ENCODE assay signal across 8 mouse cellular contexts in genomic region chr9:96436901-96437804, GRCm38 (mm10). TPM values are rescaled to one million over a fixed set of nuclear protein-coding genes. Genes with fewer than 3 reads are reported as not detected.
DNase-seq lines count a peak whose midpoint lies in the region; ATAC-seq and TF ChIP-seq lines count a peak whose summit lies in the region.

No protein-coding gene starts in this region.

- H3K36me3 ChIP-seq in heart, embryonic 10.5 days: no peaks in the 10 kb centered on the region
- H3K36me3 ChIP-seq in MEL (ENCODE audit: control insufficient read depth in 1 of 2, insufficient read depth in 2 of 2, low read length in 2 of 2): no peaks in the 10 kb centered on the region
- H3K36me3 ChIP-seq in embryonic facial prominence, embryonic 15.5 days: no peaks in the 10 kb centered on the region
- no peaks in the 10 kb centered on the region for H3K36me3 ChIP-seq in liver, postnatal 0 days (replicated peaks; ENCODE audit: insufficient read depth, low read length)

- no peak for TF ChIP-seq CTCF in MEL (IDR thresholded peaks at IDR 0.05 in 2 of 3, conservative IDR thresholded peaks at IDR 0.05 in 1 of 3; ENCODE audit: control insufficient read depth in 1 of 3, insufficient read depth in 1 of 3, low read depth in 2 of 3, low read length in 3 of 3, poor library complexity in 1 of 3, severe bottlenecking in 1 of 3)
- TF ChIP-seq CTCF in liver, postnatal 0 days (IDR thresholded peaks at IDR 0.05; ENCODE audit: low read depth): no peak; the same call in 1 of the 2 replicates

- 8% methylated on average over 28 of the region's 28 CpGs for WGBS in heart, embryonic 10.5 days
- WGBS in embryonic facial prominence, embryonic 15.5 days: 14% methylated on average over 28 of the region's 28 CpGs
- WGBS in liver, postnatal 0 days (ENCODE audit: insufficient replicate concordance): 24% methylated on average over 28 of the region's 28 CpGs

- no peak for TF ChIP-seq RAD21 in MEL (IDR thresholded peaks at IDR 0.05; ENCODE audit: low read depth, low read length)

- no peak for TF ChIP-seq POLR2A in MEL (IDR thresholded peaks at IDR 0.05; ENCODE audit: control insufficient read depth in 1 of 2, insufficient read depth in 1 of 2, low read depth in 1 of 2, low read length in 2 of 2, poor library complexity in 1 of 2)

- no peak for TF ChIP-seq EP300 in MEL (IDR thresholded peaks at IDR 0.05; ENCODE audit: low read depth in 1 of 2, low read length in 2 of 2)
- TF ChIP-seq EP300 in liver, postnatal 0 days (IDR thresholded peaks at IDR 0.05; ENCODE audit: low read depth): no peak

- H3K4me3 ChIP-seq in heart, embryonic 10.5 days: peak overlapping the region; percentile 59
- peak overlapping the region; percentile 72 to 81 for H3K4me3 ChIP-seq in MEL (ENCODE audit: control insufficient read depth in 1 of 2, insufficient read depth in 1 of 2, low read depth in 2 of 2, low read length in 2 of 2)
- H3K4me3 ChIP-seq in embryonic facial prominence, embryonic 15.5 days (replicated peaks): peak overlapping the region; percentile 52
- peak overlapping the region; percentile 42 for H3K4me3 ChIP-seq in liver, postnatal 0 days (ENCODE audit: low read depth, low read length)

- H3K27me3 ChIP-seq in heart, embryonic 10.5 days (ENCODE audit: insufficient read depth, poor library complexity, severe bottlenecking): peaks cover 17% of the 10 kb centered on the region; the same call in 1 of the 2 replicates
- no peaks in the 10 kb centered on the region; a peak in 1 of 4 replicates for H3K27me3 ChIP-seq in MEL (ENCODE audit: control insufficient read depth in 1 of 2, insufficient read depth in 2 of 2, low read length in 2 of 2)
- H3K27me3 ChIP-seq in embryonic facial prominence, embryonic 15.5 days: no peaks in the 10 kb centered on the region
- peaks cover 60% of the 10 kb centered on the region for H3K27me3 ChIP-seq in liver, postnatal 0 days (ENCODE audit: insufficient read depth, low read length)

- H3K27ac ChIP-seq in heart, embryonic 10.5 days: peak overlapping the region; percentile 89
- no peak overlapping the region for H3K27ac ChIP-seq in MEL (ENCODE audit: control insufficient read depth, low read depth, low read length)
- H3K27ac ChIP-seq in embryonic facial prominence, embryonic 15.5 days (replicated peaks): peak overlapping the region; percentile 86
- H3K27ac ChIP-seq in liver, postnatal 0 days (ENCODE audit: low read depth): peak overlapping the region; percentile 89

- no peaks in the 10 kb centered on the region for H3K9me3 ChIP-seq in heart, embryonic 10.5 days
- H3K9me3 ChIP-seq in MEL (replicated peaks; ENCODE audit: insufficient read depth, low read length): no peaks in the 10 kb centered on the region
- no peaks in the 10 kb centered on the region for H3K9me3 ChIP-seq in embryonic facial prominence, embryonic 15.5 days (replicated peaks)
- H3K9me3 ChIP-seq in liver, postnatal 0 days (ENCODE audit: low read length): no peaks in the 10 kb centered on the region

- ATAC-seq in embryonic facial prominence, embryonic 15.5 days (ENCODE audit: insufficient number of reproducible peaks, low FRiP score, low TSS enrichment, low read depth): peak; percentile 21; the same call in 1 of the 2 replicates
- no peak for ATAC-seq in liver, postnatal 0 days

- H3K4me1 ChIP-seq in heart, embryonic 10.5 days: peaks cover 53% of the 10 kb centered on the region
- H3K4me1 ChIP-seq in MEL (ENCODE audit: control insufficient read depth in 1 of 2, insufficient read depth in 2 of 2, low read length in 2 of 2): peaks cover 0 to 10% of the 10 kb centered on the region in 2 experiments; a peak in 2 of 4 replicates
- H3K4me1 ChIP-seq in embryonic facial prominence, embryonic 15.5 days: peaks cover 43% of the 10 kb centered on the region
- H3K4me1 ChIP-seq in liver, postnatal 0 days (ENCODE audit: insufficient read depth): peaks cover 21% of the 10 kb centered on the region

- DNase-seq in heart, embryonic 10.5 days (ENCODE audit: low spot score): no peak
- DNase-seq in heart, adult 18-20 months: no peak
- no peak for DNase-seq in MEL (ENCODE audit: low read depth, low spot score)
- DNase-seq in induced T-regulatory cell, adult 2 months (ENCODE audit: low read depth): peak; percentile 47
- DNase-seq in liver, postnatal 0 days: no peak
- peak; percentile 34 for DNase-seq in thymus, postnatal 0 days (ENCODE audit: low spot score)
- DNase-seq in frontal cortex, postnatal 36 days (ENCODE audit: low spot score in 2 of 2): no peak

- peak overlapping the region; percentile 71 for H3K9ac ChIP-seq in MEL (ENCODE audit: control insufficient read depth, low read depth, low read length, poor library complexity, severe bottlenecking)
- H3K9ac ChIP-seq in embryonic facial prominence, embryonic 15.5 days: peak overlapping the region; percentile 47
- peak overlapping the region; percentile 62 for H3K9ac ChIP-seq in liver, postnatal 0 days (replicated peaks)

- peak overlapping the region; percentile 79 for H3K4me2 ChIP-seq in embryonic facial prominence, embryonic 15.5 days (replicated peaks)
- H3K4me2 ChIP-seq in liver, postnatal 0 days (ENCODE audit: low read depth, low read length): peak overlapping the region; percentile 75

- no peaks in the 10 kb centered on the region; the same call in 1 of the 2 replicates for H3K79me2 ChIP-seq in MEL (ENCODE audit: control insufficient read depth, insufficient read depth, low read length, poor library complexity)

TF ChIP-seq in MEL, 35 proteins besides CTCF, POLR2A, EP300 and RAD21:
- TF ChIP-seq ETS1 (IDR thresholded peaks at IDR 0.05; ENCODE audit: low read depth, low read length) (0 out of 2 replicates have a peak, but pooled peaks have one; percentile 7), ELF1 (IDR thresholded peaks at IDR 0.05; ENCODE audit: low read depth, low read length) (no peak), ZC3H11A (IDR thresholded peaks at IDR 0.05; ENCODE audit: low read depth, low read length) (no peak), SIN3A (IDR thresholded peaks at IDR 0.05; ENCODE audit: low read length) (no peak), KAT2A (conservative IDR thresholded peaks at IDR 0.05; ENCODE audit: low read depth, low read length) (no peak)

RNA-seq across cellular contexts. Expression of gene Rnf7, which starts 41.3 kb away (rescaled TPM):
- 260 and 265 TPM in 2 replicates for polyA plus RNA-seq in heart, embryonic 10.5 days (2016; fragmentation: Nextera tagmentation; extraction: Ambion mirVana)
- total RNA-seq in heart, adult 18-20 months (2021): 10 to 100 TPM; 71.2 to 86.4 TPM
- 138 and 157 TPM in 2 replicates for total RNA-seq in MEL (2012; rRNA removed)
- 100 to 1,000 TPM in 1 of 2 experiments, not detected in 1; 105 TPM for polyA plus RNA-seq in MEL (2012; ENCODE audit: insufficient read depth in 1 of 2, insufficient read length in 2 of 2, low read depth in 1 of 2, low replicate concordance in 2 of 2, missing spikeins in 1 of 2)
- polyA plus RNA-seq in embryonic facial prominence, embryonic 15.5 days (2015; fragmentation: Nextera tagmentation; extraction: Ambion mirVana): 205 and 210 TPM in 2 replicates
- polyA plus RNA-seq in liver, postnatal 0 days (2015; fragmentation: Nextera tagmentation; extraction: Ambion mirVana): 58.6 and 62.4 TPM in 2 replicates
- 196 and 200 TPM in 2 replicates for polyA plus RNA-seq in thymus, postnatal 0 days (2015; fragmentation: Nextera tagmentation; extraction: Ambion mirVana)

Comparison
In these comparisons a context has a peak if more than half of its experiments do, and no peak if none do; other contexts are left out.
1. DNase-seq: peak in induced T-regulatory cell, adult 2 months (single experiment) and thymus, postnatal 0 days (single experiment); none in heart, embryonic 10.5 days (single experiment), heart, adult 18-20 months (0 of 2), MEL (single experiment), liver, postnatal 0 days (single experiment) and frontal cortex, postnatal 36 days (0 of 2).
2. Peak in every context shown above with its lines, with median percentiles within 50 percentile points of each other: H3K4me3 ChIP-seq and H3K9ac ChIP-seq.